Mouse (Mus musculus) lung, postnatal 14 days (tissue): ENCODE data around the gene Sel1l.

Source experiments
- DNase-seq: peaks from one replicate; pipeline ENCODE4 v3.0.0; 2021

Sel1l gene

DNA sequence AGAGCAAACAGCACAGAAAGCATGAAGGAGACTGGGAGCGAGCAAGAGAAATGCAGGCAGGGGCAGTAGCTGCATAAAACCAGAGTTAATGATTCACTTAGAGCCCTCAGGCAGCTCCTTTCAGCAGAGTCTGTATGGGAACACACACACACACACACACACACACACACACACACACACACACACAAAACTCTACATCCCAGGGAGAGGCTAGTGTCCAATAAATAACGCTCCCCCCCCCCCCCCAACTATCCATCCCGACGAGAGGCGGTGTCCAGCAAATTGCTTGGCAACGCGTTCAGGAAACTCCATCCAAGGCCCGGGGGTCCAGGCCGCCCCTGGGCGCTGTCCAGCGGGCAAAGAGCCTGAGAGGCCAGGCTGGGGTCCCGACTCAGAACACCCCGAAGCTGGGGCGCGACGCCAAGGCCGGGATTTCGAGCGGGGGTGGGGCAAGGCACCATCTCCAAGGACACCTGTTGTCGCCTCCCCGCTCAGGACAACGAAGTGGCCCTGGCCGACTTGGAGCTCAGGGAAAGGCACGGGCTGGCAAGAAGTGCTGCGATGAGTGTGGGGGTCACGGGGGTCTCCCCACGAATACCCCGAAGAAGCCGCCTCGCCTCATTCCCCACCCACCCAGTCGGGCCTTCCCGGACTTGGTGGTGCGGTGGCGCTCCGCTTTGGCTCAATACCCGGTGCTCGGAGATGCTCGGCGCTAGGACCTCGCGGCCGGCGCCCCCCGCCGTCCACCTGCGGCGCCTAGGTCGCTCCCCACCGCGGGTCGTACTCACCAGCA is 70.5 kb downstream of the Sel1l start:
- DNase-seq, result peak; percentile 26

GRCm38 (mm10) chr12:91776342-91776741 is 72.6 kb downstream of the Sel1l start:
- no peak for DNase-seq

- DNase-seq, result no peak
These were observed 74.1 kb downstream of the Sel1l start for GRCm38 (mm10) chr12:91774811-91775284.

- no peak for DNase-seq
These were observed 80.1 kb downstream of the Sel1l start for GRCm38 (mm10) chr12:91768871-91769270.

- no peak for DNase-seq
These were observed 80.8 kb downstream of the Sel1l start for GRCm38 (mm10) chr12:91768176-91768575.

GRCm38 (mm10) chr12:91766338-91767107 is 82.4 kb downstream of the Sel1l start:
- peak; percentile 63 for DNase-seq

- DNase-seq, result no peak
These were observed 83.5 kb downstream of the Sel1l start for GRCm38 (mm10) chr12:91765504-91765903.

DNA sequence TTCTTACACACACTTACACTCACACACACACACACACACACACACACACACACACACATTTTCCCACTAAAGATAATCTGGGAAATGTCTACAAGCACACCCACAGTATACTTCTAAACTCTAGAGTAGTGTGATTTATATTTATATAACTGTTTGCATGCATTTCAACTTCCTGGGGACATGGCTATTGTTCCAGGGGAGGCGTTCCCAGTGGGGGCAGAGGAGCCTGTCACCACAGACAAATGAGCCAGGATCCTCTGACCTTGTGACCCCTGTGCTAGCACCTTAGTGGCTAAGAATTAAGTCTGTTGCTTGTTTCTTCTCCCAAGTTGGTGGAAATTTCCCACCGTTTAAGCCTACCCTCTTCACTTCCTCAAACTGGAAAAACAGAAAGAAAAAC is 83.9 kb downstream of the Sel1l start:
- DNase-seq, result no peak

DNA sequence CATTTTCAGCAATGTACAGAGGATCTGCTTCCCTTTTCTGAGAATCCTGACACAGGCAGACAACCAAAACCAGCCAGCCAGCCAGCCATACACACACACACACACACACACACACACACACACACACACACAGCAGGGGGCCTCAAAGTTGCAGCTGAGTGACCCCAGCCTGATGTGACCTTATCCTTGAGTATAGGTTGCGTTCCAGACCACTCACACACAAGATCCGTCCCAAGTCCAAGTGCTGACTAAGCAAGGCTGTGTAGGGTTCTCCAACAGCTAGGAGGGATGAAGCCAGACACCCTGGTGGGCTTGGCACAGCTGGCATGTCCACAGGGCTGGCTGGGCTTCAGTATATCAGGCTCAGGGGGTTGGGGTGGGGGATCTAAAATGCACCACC is 84.5 kb downstream of the Sel1l start:
- no peak for DNase-seq

DNA sequence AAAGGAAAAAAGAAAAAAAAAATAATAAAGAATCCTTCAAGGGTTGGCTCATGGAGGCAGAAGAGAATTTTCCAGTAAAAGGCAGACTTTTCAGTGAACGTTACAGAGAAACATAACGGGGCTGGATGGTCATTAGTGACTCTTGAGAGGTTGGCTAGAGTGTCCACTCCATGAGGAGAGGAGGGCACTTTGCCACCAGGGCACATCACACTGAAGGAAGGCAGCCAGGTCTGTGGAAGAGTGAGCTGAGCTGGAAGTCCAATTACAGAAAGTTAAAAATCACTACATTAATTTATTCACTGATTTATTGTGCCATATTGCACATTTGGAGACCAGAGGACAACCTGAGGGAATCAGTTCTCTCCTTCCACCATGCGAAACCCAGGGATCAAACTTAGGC is 89.1 kb downstream of the Sel1l start:
- DNase-seq, result no peak

DNA sequence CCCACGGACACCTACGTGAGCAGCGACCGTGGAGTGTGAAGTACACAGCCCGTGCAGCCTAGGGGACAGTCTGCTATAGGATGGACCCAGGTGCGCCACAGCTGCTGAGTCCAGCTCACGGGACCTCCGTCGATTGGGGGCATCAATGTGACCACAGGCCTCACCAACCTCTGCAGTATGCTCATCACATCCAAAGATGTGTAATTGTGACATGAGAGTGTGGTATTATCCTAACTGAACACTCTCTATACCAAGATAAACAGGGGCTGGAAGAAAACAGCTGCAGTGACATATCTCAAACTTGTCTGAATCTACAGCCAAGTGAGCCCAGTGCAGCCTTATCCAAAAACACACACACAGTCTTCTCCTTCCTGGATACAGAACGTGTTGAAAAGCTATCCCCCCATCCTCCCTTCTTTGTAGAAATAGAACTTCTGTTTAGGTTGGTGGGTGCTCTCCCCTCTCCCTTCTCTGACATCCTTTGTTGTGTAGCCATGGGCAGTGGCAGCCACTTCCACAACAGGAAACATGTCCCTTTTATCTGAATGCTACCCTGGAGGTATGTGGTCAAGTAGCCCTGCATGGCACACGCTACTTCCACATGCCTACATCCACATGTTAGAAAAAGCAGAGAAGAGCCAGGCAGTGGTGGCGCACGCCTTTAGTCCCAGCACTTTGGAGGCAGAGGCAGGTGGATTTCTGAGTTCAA is 90.9 kb downstream of the Sel1l start:
- no peak for DNase-seq

DNA sequence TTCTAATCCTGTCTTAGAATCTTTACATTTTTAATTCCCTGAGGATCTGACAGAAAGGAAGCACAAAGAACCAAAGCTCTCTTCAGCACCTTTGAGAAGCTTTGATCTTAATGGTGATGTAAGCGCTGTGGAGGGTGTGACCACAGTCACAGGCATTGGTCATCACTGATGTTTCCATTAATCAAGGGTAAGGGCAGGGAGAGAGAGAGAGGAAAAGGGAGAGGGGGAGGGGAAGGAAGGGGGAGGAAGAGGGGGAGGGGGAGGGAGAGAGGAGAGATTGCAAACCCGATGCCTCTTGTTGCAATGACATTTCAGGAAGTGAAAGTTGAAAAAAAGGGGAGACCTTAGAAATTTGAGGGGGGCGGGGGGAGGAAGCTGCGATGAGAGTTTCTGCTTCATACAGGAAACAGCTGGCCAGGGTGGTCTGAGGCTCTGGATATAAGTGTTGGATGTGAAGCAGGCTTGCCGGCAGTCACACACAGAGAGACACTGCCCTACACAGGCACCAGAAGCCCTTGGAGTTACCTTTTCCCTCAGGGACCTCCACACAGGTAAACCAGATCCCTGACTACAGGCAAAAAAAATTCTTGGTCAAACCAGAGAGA is 92.3 kb downstream of the Sel1l start:
- no peak for DNase-seq
